Mouse (Mus musculus): ENCODE data around the gene Qrich1. TPM values are rescaled to one million over a fixed set of nuclear protein-coding genes. Genes with fewer than 3 reads are reported as not detected.

Qrich1 gene
- polyA plus RNA-seq, 1 experiment from 2014 or later, result 127 TPM

DNA sequence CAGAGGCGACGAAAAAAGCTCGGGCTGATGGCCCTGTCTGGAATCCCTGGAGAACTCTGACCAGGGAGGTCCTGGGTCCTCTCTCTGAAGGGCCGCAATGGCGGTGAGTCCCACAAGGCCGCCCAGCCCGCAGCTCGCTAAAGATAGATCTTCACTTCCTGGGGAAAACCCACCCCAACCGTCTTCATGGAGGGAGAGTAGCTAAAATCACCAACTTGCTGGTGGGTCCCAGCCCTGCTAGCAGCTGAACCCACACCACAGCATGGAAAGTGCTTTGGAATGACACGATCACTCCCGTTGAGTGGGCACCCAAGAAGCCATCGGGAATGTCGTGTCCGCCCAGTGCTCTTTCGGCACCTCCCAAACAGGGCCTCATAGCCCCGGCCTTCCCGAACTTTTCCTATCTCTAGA lies 51.9 kb downstream of the Qrich1 start:
- Histone ChIP-seq H3K4me3 (peak overlapping the region; percentile 69; the same call in 1 of the 2 replicates), H3K27me3 (no peaks in the 10 kb centered on the region), H3K27ac (replicated peaks) (no peak overlapping the region), H3K36me3 (peaks cover 41% of the 10 kb centered on the region), H3K4me1 (replicated peaks) (peaks cover 44% of the 10 kb centered on the region), H3K9me3 (no peaks in the 10 kb centered on the region), H3K4me2 (peak overlapping the region; percentile 93), H3K9ac (no peak overlapping the region; the same call in 1 of the 2 replicates)
- WGBS, result 83% methylated on average over 17 of the region's 17 CpGs
- no peak for ATAC-seq (ENCODE audit: low FRiP score, low read depth)

DNA sequence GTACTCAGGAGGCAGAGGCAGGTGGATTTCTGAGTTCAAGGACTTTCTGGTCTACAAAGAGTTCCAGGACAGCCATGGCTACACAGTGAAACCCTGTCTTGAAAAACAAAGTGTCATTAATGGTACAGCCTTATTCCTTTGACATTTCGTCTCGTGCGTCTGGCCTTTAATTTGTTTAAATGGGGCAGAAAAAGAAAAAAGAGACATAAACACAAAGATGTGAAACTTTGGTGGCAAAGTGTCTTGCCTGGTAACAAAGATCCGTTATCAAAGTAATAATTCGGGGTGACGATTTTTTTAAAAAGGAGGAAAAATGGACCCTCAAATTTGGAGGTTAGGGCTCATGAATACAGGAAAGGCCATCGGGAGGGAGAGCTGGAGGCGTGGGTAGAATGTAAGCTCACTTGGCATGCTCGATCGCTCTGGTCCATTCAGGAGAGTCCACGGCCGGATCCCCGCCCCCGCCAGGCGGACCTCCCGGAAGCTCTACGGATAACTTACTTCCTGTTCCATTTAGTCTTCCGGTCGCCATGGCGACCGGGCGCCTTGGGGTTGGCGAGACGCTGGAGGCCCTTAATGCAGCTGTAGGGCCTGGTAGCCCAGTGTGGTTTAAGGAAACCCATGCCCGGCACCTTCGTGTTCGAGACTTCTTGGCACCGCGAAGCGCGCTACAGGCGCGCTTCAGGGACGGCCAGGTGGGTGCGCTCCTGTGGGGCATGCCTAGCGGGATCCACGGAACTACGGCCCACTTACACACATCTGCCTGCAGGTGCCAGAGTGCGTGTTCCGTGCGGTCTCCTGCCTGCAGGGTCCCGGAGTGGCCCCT lies 53.0 kb downstream of the Qrich1 start, which contains the start of gene Dalrd3:
TSS of gene Dalrd3 (plus strand) at position 506 of the 826 bp plus-strand sequence.
- peak; percentile 72 for ATAC-seq (ENCODE audit: low FRiP score, low read depth)

DNA sequence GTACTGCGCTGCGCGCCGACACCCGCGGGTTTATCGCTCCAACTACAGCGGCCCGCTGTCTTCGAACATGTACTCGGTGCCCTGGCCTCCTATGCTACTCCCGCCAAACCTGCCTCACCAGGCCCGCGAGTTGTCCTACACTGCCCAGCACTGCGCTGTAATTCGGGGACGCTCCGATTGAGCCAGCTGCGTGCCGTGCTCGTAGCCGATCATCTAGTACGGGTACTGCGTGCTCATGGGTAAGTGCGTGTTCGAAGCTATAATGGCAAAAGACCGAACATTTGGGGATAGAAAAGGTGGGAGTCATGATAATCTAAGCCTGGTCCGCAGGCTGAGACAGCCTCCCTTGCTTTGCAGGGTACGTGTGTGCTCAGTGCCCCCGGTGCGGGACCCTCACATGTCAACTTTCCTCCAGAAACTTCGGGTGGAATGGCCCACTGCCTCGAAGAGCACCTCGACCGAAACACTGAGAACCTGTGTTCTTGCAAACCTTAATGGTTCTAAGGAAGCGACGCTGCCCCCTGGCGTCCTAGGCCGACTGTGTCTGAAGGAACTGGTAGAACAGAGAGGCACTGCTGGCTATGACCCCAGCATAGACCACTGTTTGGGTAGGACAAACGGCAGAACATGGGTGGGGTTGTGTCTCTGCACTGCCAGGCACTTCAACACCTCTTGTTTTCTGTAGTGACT lies 53.7 kb downstream of the Qrich1 start:
- Histone ChIP-seq H3K4me1 (replicated peaks) (peaks cover 62% of the 10 kb centered on the region), H3K27ac (replicated peaks) (peak overlapping the region; percentile 74), H3K9ac (peak overlapping the region; percentile 56), H3K36me3 (peaks cover 36% of the 10 kb centered on the region), H3K4me3 (peak overlapping the region; percentile 52), H3K4me2 (peak overlapping the region; percentile 97), H3K9me3 (no peaks in the 10 kb centered on the region), H3K27me3 (no peaks in the 10 kb centered on the region)
- no peak for ATAC-seq (ENCODE audit: low FRiP score, low read depth)
- 1% methylated on average over 40 of the region's 40 CpGs for WGBS

More for the DNA sequence above, 53.0 kb downstream of the Qrich1 start, which contains the start of gene Dalrd3:
- Histone ChIP-seq H3K4me1 (replicated peaks) (peaks cover 55% of the 10 kb centered on the region), H3K4me3 (peak within 1 kb of the TSS; percentile 52), H3K27ac (replicated peaks) (peak within 1 kb of the TSS; percentile 74), H3K36me3 (peaks cover 40% of the 10 kb centered on the region), H3K9ac (peak within 1 kb of the TSS; percentile 56), H3K27me3 (no peaks in the 10 kb centered on the region), H3K9me3 (no peaks in the 10 kb centered on the region), H3K4me2 (peak within 1 kb of the TSS; percentile 97)
- 5% methylated on average over 42 of the region's 42 CpGs for WGBS

DNA sequence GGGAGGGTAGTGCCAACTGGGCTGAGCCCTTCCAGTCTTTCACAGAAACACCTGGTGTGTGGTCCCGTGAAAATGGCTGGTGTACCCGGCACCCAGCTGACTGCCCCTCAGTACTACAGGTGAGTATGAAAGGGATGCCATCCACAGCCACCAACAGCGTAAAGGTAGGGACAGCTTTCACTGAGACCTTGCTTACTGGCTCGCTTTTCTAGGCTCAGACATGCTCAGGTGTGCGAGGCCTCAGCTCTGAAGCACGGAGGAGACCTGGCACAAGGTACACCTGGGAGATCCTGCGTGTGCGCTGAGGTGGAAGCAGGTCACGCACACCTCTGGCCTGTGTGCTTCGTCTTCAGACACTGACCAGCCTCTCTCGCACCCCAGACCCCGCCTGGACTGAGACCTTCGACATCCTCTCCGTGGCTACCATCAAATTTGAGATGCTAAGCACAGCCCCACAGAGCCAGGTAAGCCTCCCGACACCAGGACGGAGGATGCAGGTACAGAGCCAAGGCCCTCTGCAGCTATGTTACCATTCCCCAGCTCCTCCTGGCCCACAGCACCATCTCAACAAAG lies 54.9 kb downstream of the Qrich1 start:
- WGBS, result 97% methylated on average over 16 of the region's 16 CpGs
- H3K27ac ChIP-seq (replicated peaks), result no peak overlapping the region
- peaks cover 41% of the 10 kb centered on the region for H3K36me3 ChIP-seq
- peaks cover 64% of the 10 kb centered on the region for H3K4me1 ChIP-seq (replicated peaks)
- H3K27me3 ChIP-seq, result no peaks in the 10 kb centered on the region
- no peak overlapping the region for H3K9ac ChIP-seq
- no peak for ATAC-seq (ENCODE audit: low FRiP score, low read depth)
- no peak overlapping the region for H3K4me2 ChIP-seq
- H3K4me3 ChIP-seq, result no peak overlapping the region
- no peaks in the 10 kb centered on the region for H3K9me3 ChIP-seq

DNA sequence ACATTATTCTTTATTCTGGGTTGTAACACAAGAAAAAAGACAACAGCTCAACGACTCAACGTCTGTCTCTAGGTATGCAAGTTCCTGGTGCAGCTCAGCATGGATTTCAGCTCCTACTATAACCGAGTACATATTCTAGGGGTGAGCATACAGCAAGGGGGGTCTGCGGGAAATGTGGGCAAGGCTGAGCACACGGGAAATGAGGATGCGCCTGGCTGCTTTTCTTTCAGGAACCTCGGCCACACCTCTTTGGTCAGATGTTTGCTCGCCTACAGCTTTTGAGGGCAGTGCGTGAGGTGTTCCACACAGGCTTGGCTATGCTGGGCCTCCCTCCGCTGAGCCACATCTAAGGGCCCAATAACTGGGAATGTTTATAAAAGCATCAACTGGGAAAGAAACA lies 55.7 kb downstream of the Qrich1 start:
- H3K27me3 ChIP-seq, result no peaks in the 10 kb centered on the region
- no peak overlapping the region for H3K27ac ChIP-seq (replicated peaks)
- H3K9ac ChIP-seq, result no peak overlapping the region
- ATAC-seq (ENCODE audit: low FRiP score, low read depth), result no peak
- H3K4me1 ChIP-seq (replicated peaks), result peaks cover 72% of the 10 kb centered on the region
- H3K4me2 ChIP-seq, result no peak overlapping the region
- peaks cover 41% of the 10 kb centered on the region for H3K36me3 ChIP-seq
- no peak overlapping the region for H3K4me3 ChIP-seq
- 83% methylated on average over 10 of the region's 10 CpGs for WGBS
- no peaks in the 10 kb centered on the region for H3K9me3 ChIP-seq

DNA sequence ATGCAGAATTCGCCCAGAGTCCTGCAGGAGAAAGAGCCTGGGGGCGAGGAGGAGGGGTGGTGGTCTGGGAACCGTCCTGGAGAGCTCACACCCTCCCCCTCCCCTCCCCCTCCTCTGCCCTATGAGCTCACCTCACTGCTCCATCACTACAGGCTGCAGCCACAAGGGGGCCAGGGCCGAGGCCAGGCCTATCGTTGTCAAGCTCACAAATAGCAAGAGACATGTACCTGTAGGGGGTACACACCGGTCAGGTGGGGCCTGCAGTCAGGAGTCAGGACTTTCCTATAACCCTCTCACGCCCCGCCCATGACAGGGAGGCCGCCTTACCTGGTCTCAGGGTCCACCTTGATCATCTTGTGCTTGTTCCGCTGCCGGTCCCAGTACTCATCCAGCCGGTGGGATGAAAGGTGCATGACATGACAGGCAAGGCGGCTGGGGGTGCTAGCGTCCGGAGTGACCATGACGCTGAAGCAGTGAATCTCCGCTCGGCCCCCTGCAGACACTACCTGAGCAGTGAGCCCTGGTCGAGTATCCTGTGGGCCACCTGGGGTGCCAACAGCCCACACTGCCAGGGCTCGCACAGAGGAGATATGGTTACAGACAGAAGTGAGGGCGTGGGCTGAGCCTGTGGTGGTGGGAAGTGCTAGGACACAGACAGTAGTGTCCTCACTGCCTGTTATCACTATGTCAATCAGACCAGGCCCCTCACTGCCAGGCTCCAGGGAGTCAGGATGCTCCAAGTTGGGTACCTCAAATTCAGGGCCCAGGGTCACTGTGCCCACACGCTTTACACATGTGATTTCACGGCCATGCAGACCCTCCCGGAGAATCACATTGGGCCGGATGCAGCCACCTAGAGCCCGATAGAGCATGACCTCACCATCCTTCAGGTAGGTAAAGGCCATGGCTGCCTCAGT lies 57.4 kb downstream of the Qrich1 start:
- Histone ChIP-seq H3K4me1 (replicated peaks) (peaks cover 66% of the 10 kb centered on the region), H3K4me3 (no peak overlapping the region), H3K4me2 (peak overlapping the region; percentile 18; the same call in 1 of the 2 replicates), H3K9ac (no peak overlapping the region), H3K27me3 (no peaks in the 10 kb centered on the region), H3K36me3 (peaks cover 41% of the 10 kb centered on the region), H3K27ac (replicated peaks) (0 out of 2 replicates have a peak overlapping the region, but pooled peaks have one; percentile 21), H3K9me3 (no peaks in the 10 kb centered on the region)
- WGBS, result 51% methylated on average over 26 of the region's 26 CpGs
- ATAC-seq (ENCODE audit: low FRiP score, low read depth), result no peak

DNA sequence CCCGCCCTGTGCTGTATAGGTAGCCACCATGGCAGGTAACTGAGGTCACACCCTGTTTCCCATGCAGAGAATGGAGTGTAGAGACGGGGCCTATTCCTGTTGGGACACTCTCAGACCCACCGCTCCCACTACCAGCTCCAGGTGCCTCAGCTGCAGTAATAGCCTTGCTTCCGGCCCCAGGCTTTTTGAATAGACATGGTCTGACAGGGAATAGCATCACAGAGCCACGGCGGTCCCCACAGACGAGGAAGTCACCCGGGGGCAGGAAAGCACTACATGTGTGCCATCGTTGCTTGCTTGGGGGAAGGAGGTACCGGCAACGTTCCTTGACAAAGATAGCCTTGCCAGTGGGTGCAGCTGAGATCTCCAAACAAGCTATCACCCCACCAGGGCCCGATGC lies 58.3 kb downstream of the Qrich1 start:
- Histone ChIP-seq H3K4me1 (replicated peaks) (peaks cover 69% of the 10 kb centered on the region), H3K9ac (no peak overlapping the region), H3K9me3 (no peaks in the 10 kb centered on the region), H3K27ac (replicated peaks) (no peak overlapping the region), H3K4me2 (peak overlapping the region; percentile 18; the same call in 1 of the 2 replicates), H3K36me3 (peaks cover 41% of the 10 kb centered on the region), H3K27me3 (no peaks in the 10 kb centered on the region), H3K4me3 (no peak overlapping the region)
- no peak for ATAC-seq (ENCODE audit: low FRiP score, low read depth)
- WGBS, result 79% methylated on average over 12 of the region's 12 CpGs

DNA sequence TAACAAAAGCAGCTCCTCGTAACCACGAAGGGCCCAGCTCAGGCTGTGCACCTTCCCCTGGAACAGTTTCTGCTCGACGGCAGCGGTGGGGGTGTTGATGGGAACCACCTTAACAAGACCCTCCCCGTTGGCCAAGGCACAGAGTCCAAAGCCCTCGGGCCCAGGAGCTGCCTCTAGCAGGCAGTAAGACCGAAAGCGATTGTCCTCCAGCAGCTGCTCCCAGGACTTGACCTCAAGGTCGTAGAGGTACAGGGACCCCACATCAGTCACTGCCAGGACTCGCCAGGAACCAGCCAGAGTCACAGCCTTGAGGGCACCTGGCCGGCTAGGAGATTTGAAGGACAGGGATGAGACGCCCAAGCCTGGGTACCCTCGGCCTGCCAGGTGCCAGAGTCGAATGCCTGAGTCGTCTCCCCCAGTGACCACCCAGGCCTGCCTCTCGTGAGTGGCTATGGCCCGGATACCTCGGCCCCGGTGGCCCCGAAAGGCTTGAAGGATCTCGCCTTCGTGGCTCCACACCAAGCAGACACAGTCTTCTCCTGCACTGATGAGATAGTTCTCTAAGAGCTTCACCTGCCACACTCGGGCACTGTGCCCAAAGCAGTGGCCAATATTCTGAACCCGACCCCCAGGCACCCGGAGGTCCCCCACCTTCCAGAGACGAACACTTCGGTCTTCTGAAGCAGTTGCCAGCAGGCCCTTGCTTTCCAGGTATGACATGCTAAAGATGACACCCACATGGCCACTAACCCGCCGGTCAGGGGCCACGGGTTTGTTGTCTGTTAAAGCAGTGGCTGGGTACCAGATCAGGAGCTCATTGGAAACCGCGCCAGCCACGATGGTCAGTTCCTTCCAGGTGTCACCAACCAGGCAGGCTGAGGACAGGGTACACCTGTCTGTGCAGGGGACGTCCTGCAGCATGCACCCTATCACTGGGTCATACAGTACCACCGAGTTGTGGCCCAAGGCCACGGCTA lies 59.0 kb downstream of the Qrich1 start:
- H3K9ac ChIP-seq, result no peak overlapping the region
- H3K9me3 ChIP-seq, result no peaks in the 10 kb centered on the region
- no peaks in the 10 kb centered on the region for H3K27me3 ChIP-seq
- WGBS, result 87% methylated on average over 37 of the region's 37 CpGs
- peaks cover 41% of the 10 kb centered on the region for H3K36me3 ChIP-seq
- H3K27ac ChIP-seq (replicated peaks), result no peak overlapping the region
- no peak overlapping the region for H3K4me3 ChIP-seq
- H3K4me2 ChIP-seq, result peak overlapping the region; percentile 78
- ATAC-seq (ENCODE audit: low FRiP score, low read depth), result no peak
- peaks cover 62% of the 10 kb centered on the region for H3K4me1 ChIP-seq (replicated peaks)

DNA sequence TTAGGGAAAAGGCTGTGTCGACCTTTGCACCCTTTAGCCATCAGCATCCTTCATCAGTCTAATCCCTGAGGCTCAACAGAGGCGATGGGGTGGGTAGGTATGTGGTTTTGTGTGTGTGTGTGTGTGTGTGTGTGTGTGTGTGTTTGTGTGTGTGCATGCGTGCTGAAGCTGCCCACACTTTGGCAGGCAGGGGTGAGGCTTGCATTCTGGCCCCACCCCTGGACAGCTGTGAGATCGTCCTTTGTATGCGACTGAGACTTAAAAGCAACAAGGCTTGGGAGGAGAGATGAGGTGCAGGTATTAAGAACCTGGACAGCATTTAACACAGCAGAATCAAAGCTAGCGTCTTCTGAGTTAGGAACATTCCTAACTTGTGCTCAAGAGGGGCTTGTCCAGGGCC lies 60.4 kb downstream of the Qrich1 start:
- Histone ChIP-seq H3K9me3 (no peaks in the 10 kb centered on the region), H3K27ac (replicated peaks) (0 out of 2 replicates have a peak overlapping the region, but pooled peaks have one; percentile 96), H3K4me3 (peak overlapping the region; percentile 80), H3K27me3 (no peaks in the 10 kb centered on the region), H3K9ac (peak overlapping the region; percentile 82), H3K4me2 (peak overlapping the region; percentile 78), H3K4me1 (replicated peaks) (peaks cover 57% of the 10 kb centered on the region), H3K36me3 (peaks cover 35% of the 10 kb centered on the region)
- WGBS, result 54% methylated on average over 6 of the region's 6 CpGs
- no peak for ATAC-seq (ENCODE audit: low FRiP score, low read depth)

DNA sequence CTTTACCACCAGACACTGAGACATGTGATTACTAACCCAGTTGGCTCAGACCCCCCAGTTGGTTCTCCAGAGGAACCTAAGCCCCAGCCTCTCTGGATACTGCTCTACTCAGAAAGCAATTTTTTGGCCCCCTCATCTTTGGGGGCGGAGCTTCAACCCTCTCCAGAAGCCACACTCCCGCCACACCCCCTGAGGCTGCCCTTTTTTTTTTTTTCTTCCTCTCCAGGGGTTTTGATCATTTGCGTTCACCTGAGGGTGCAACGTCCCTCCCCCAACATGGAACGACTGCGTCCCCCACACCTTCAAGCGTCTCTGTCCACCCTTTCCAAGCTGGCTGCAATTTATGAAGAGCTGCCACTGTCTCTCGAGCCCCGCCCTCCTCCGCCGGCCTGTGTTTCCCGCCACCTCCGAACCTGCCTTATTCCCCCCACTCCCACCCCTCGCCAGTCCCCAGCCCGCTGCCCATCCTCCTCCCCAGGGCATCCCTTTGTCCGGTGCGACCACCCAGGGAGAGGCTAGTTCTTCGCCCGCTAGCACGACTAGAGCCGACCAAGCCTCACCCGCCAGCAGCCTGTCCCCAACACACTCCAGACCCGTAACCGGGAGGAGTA lies 61.4 kb downstream of the Qrich1 start:
- under 1% methylated on average over 24 of the region's 24 CpGs for WGBS

More for the DNA sequence above, 61.4 kb downstream of the Qrich1 start:
- peak overlapping the region; percentile 78 for H3K4me2 ChIP-seq
- H3K27me3 ChIP-seq, result no peaks in the 10 kb centered on the region
- H3K36me3 ChIP-seq, result peaks cover 24% of the 10 kb centered on the region
- ATAC-seq (ENCODE audit: low FRiP score, low read depth), result peak; percentile 53; the same call in 1 of the 2 replicates
- H3K27ac ChIP-seq (replicated peaks), result peak overlapping the region; percentile 96
- peak overlapping the region; percentile 80 for H3K4me3 ChIP-seq
- H3K9me3 ChIP-seq, result no peaks in the 10 kb centered on the region
- H3K4me1 ChIP-seq (replicated peaks), result peaks cover 57% of the 10 kb centered on the region
- H3K9ac ChIP-seq, result peak overlapping the region; percentile 82
